Mouse (Mus musculus): Measurements from ENCODE around the gene 2310034C09Rik. TPM values are rescaled to one million over a fixed set of nuclear protein-coding genes. Genes with fewer than 3 reads are reported as not detected.
"Not testable (repeated sequence)": the region's sequence is repeated elsewhere in the genome, so short reads cannot be mapped to it uniquely, and the experiment has no call there.

2310034C09Rik gene
- polyA plus RNA-seq (2014; fragmentation: Nextera tagmentation; extraction: Ambion mirVana), result not detected in 2 replicates

DNA sequence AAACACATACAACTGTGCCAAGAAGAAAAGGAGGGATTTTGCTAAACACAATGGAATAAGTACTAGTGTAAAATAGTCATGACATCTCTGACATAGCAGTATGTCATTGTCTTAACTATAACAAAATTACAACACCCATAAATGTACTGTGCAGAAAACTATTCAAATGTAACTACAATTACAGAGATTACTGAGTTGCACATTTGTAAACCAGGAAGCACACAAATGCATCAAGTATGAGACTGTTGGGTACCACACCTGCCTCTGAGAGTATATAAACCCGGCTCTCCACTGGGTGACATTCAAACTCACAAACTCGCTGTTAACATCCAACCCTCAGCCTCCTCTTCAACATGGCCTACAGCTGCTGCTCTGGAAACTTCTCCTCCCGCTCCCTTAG, at the start of gene 2310034C09Rik:
2310034C09Rik (plus strand) TSS at position 301 of the 400 bp plus-strand sequence.
- not testable (repeated sequence) for H3K4me1 ChIP-seq (ENCODE audit: control insufficient read depth, insufficient read depth, low read length); H3K9ac ChIP-seq (replicated peaks; ENCODE audit: low read depth, low read length); H3K27ac ChIP-seq (ENCODE audit: low read length); ATAC-seq (ENCODE audit: insufficient number of reproducible peaks, insufficient read depth, low FRiP score, low read depth); H3K4me3 ChIP-seq (ENCODE audit: low read depth, low read length); H3K27me3 ChIP-seq (ENCODE audit: control insufficient read depth, insufficient read depth, low read length); H3K4me2 ChIP-seq (replicated peaks; ENCODE audit: low read depth, low read length); H3K36me3 ChIP-seq (ENCODE audit: control insufficient read depth, insufficient read depth, low read length); H3K9me3 ChIP-seq (ENCODE audit: control insufficient read depth, low read depth, low read length)
- WGBS, result 93% methylated on average over 3 of the region's 3 CpGs

- H3K9ac ChIP-seq (replicated peaks; ENCODE audit: low read depth, low read length), result no peak overlapping the region
- WGBS, result 70% methylated on average over 4 of the region's 4 CpGs
- no peaks in the 10 kb centered on the region for H3K36me3 ChIP-seq (ENCODE audit: control insufficient read depth, insufficient read depth, low read length)
- no peak overlapping the region for H3K27ac ChIP-seq (ENCODE audit: low read length)
- no peaks in the 10 kb centered on the region for H3K27me3 ChIP-seq (ENCODE audit: control insufficient read depth, insufficient read depth, low read length)
- no peaks in the 10 kb centered on the region for H3K4me1 ChIP-seq (ENCODE audit: control insufficient read depth, insufficient read depth, low read length)
- no peak overlapping the region for H3K4me2 ChIP-seq (replicated peaks; ENCODE audit: low read depth, low read length)
- no peak overlapping the region for H3K4me3 ChIP-seq (ENCODE audit: low read depth, low read length)
- no peaks in the 10 kb centered on the region for H3K9me3 ChIP-seq (ENCODE audit: control insufficient read depth, low read depth, low read length)
- no peak for ATAC-seq (ENCODE audit: insufficient number of reproducible peaks, insufficient read depth, low FRiP score, low read depth)
Observed at GRCm38 (mm10) chr16:88710757-88711156, 47.9 kb upstream of the 2310034C09Rik start.

GRCm38 (mm10) chr16:88711245-88711644, 47.4 kb upstream of the 2310034C09Rik start:
- ATAC-seq (ENCODE audit: insufficient number of reproducible peaks, insufficient read depth, low FRiP score, low read depth), result no peak
- H3K27me3 ChIP-seq (ENCODE audit: control insufficient read depth, insufficient read depth, low read length), result no peaks in the 10 kb centered on the region
- no peaks in the 10 kb centered on the region for H3K4me1 ChIP-seq (ENCODE audit: control insufficient read depth, insufficient read depth, low read length)
- no peak overlapping the region for H3K27ac ChIP-seq (ENCODE audit: low read length)
- no peaks in the 10 kb centered on the region for H3K9me3 ChIP-seq (ENCODE audit: control insufficient read depth, low read depth, low read length)
- no peak overlapping the region for H3K9ac ChIP-seq (replicated peaks; ENCODE audit: low read depth, low read length)
- H3K4me3 ChIP-seq (ENCODE audit: low read depth, low read length), result no peak overlapping the region
- no peaks in the 10 kb centered on the region for H3K36me3 ChIP-seq (ENCODE audit: control insufficient read depth, insufficient read depth, low read length)
- H3K4me2 ChIP-seq (replicated peaks; ENCODE audit: low read depth, low read length), result no peak overlapping the region
- WGBS, result 81% methylated on average over 6 of the region's 6 CpGs

- H3K27ac ChIP-seq (ENCODE audit: low read length), result no peak overlapping the region
- H3K4me3 ChIP-seq (ENCODE audit: low read depth, low read length), result no peak overlapping the region
- no peaks in the 10 kb centered on the region for H3K4me1 ChIP-seq (ENCODE audit: control insufficient read depth, insufficient read depth, low read length)
- no peak overlapping the region for H3K4me2 ChIP-seq (replicated peaks; ENCODE audit: low read depth, low read length)
- no peaks in the 10 kb centered on the region for H3K27me3 ChIP-seq (ENCODE audit: control insufficient read depth, insufficient read depth, low read length)
- ATAC-seq (ENCODE audit: insufficient number of reproducible peaks, insufficient read depth, low FRiP score, low read depth), result no peak
- no peaks in the 10 kb centered on the region for H3K9me3 ChIP-seq (ENCODE audit: control insufficient read depth, low read depth, low read length)
- H3K36me3 ChIP-seq (ENCODE audit: control insufficient read depth, insufficient read depth, low read length), result no peaks in the 10 kb centered on the region
- no peak overlapping the region for H3K9ac ChIP-seq (replicated peaks; ENCODE audit: low read depth, low read length)
Observed at GRCm38 (mm10) chr16:88716549-88716948, 42.1 kb upstream of the 2310034C09Rik start.

- 28% methylated on average over 1 of the region's 1 CpGs for WGBS
- Histone ChIP-seq H3K9me3 (ENCODE audit: control insufficient read depth, low read depth, low read length) (no peaks in the 10 kb centered on the region), H3K36me3 (ENCODE audit: control insufficient read depth, insufficient read depth, low read length) (no peaks in the 10 kb centered on the region), H3K27me3 (ENCODE audit: control insufficient read depth, insufficient read depth, low read length) (no peaks in the 10 kb centered on the region), H3K27ac (ENCODE audit: low read length) (no peak overlapping the region), H3K4me1 (ENCODE audit: control insufficient read depth, insufficient read depth, low read length) (no peaks in the 10 kb centered on the region), H3K4me2 (replicated peaks; ENCODE audit: low read depth, low read length) (no peak overlapping the region), H3K4me3 (ENCODE audit: low read depth, low read length) (no peak overlapping the region), H3K9ac (replicated peaks; ENCODE audit: low read depth, low read length) (no peak overlapping the region)
- no peak for ATAC-seq (ENCODE audit: insufficient number of reproducible peaks, insufficient read depth, low FRiP score, low read depth)
Observed at GRCm38 (mm10) chr16:88720031-88720430, 38.6 kb upstream of the 2310034C09Rik start.

GRCm38 (mm10) chr16:88728812-88729275, 29.8 kb upstream of the 2310034C09Rik start, which contains the start of gene Krtap13-1:
Krtap13-1 (plus strand) TSS chr16:88728862.
- WGBS, result 79% methylated on average over 4 of the region's 4 CpGs
- H3K4me2 ChIP-seq (replicated peaks; ENCODE audit: low read depth, low read length), result no peak within 1 kb of the TSS
- no peaks in the 10 kb centered on the region for H3K36me3 ChIP-seq (ENCODE audit: control insufficient read depth, insufficient read depth, low read length)
- no peak for ATAC-seq (ENCODE audit: insufficient number of reproducible peaks, insufficient read depth, low FRiP score, low read depth)
- H3K27me3 ChIP-seq (ENCODE audit: control insufficient read depth, insufficient read depth, low read length), result no peaks in the 10 kb centered on the region
- H3K4me1 ChIP-seq (ENCODE audit: control insufficient read depth, insufficient read depth, low read length), result no peaks in the 10 kb centered on the region
- no peak within 1 kb of the TSS for H3K9ac ChIP-seq (replicated peaks; ENCODE audit: low read depth, low read length)
- H3K4me3 ChIP-seq (ENCODE audit: low read depth, low read length), result no peak within 1 kb of the TSS
- H3K27ac ChIP-seq (ENCODE audit: low read length), result no peak within 1 kb of the TSS
- H3K9me3 ChIP-seq (ENCODE audit: control insufficient read depth, low read depth, low read length), result no peaks in the 10 kb centered on the region

GRCm38 (mm10) chr16:88735391-88735790, 23.3 kb upstream of the 2310034C09Rik start:
- Histone ChIP-seq H3K27me3 (ENCODE audit: control insufficient read depth, insufficient read depth, low read length) (no peaks in the 10 kb centered on the region), H3K27ac (ENCODE audit: low read length) (no peak overlapping the region), H3K4me1 (ENCODE audit: control insufficient read depth, insufficient read depth, low read length) (no peaks in the 10 kb centered on the region), H3K4me2 (replicated peaks; ENCODE audit: low read depth, low read length) (no peak overlapping the region), H3K36me3 (ENCODE audit: control insufficient read depth, insufficient read depth, low read length) (no peaks in the 10 kb centered on the region), H3K9me3 (ENCODE audit: control insufficient read depth, low read depth, low read length) (no peaks in the 10 kb centered on the region), H3K9ac (replicated peaks; ENCODE audit: low read depth, low read length) (no peak overlapping the region), H3K4me3 (ENCODE audit: low read depth, low read length) (no peak overlapping the region)
- WGBS, result 49% methylated on average over 2 of the region's 2 CpGs
- no peak for ATAC-seq (ENCODE audit: insufficient number of reproducible peaks, insufficient read depth, low FRiP score, low read depth)

DNA sequence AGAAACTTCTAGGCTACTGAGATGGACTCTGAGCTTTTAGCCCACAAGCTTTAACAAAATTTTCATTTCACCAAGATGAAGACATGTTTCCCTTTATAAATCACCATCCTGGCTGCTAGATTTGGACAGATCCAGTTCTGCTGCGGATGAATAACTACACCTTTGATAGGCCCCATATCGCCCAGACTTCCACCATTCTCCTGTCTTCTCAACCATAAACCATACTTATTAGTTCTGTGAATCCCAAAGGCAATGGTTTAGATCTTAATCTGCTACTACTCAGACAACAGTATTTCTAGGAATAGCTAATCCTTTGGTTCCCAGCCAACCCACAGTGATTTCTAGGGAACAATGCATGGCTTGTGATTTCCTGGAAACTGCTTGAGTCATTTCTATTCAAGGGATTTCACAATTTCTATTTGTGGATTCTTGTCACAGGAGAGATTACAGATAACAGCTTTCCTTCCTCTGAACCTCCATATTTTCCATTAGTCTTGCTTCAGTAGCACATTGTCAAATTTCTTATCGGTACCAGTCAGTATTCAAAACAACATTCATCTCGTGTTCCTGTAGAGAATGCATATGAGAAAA, 13.8 kb upstream of the 2310034C09Rik start:
- WGBS, result 81% methylated on average over 4 of the region's 4 CpGs
- no peak overlapping the region for H3K27ac ChIP-seq (ENCODE audit: low read length)
- no peak overlapping the region for H3K9ac ChIP-seq (replicated peaks; ENCODE audit: low read depth, low read length)
- no peaks in the 10 kb centered on the region for H3K4me1 ChIP-seq (ENCODE audit: control insufficient read depth, insufficient read depth, low read length)
- no peaks in the 10 kb centered on the region for H3K9me3 ChIP-seq (ENCODE audit: control insufficient read depth, low read depth, low read length)
- H3K36me3 ChIP-seq (ENCODE audit: control insufficient read depth, insufficient read depth, low read length), result no peaks in the 10 kb centered on the region
- H3K27me3 ChIP-seq (ENCODE audit: control insufficient read depth, insufficient read depth, low read length), result no peaks in the 10 kb centered on the region
- H3K4me2 ChIP-seq (replicated peaks; ENCODE audit: low read depth, low read length), result no peak overlapping the region
- no peak overlapping the region for H3K4me3 ChIP-seq (ENCODE audit: low read depth, low read length)
- no peak for ATAC-seq (ENCODE audit: insufficient number of reproducible peaks, insufficient read depth, low FRiP score, low read depth)

GRCm38 (mm10) chr16:88747943-88748342, 10.7 kb upstream of the 2310034C09Rik start:
- Histone ChIP-seq H3K4me3 (ENCODE audit: low read depth, low read length) (no peak overlapping the region), H3K36me3 (ENCODE audit: control insufficient read depth, insufficient read depth, low read length) (no peaks in the 10 kb centered on the region), H3K9me3 (ENCODE audit: control insufficient read depth, low read depth, low read length) (no peaks in the 10 kb centered on the region), H3K9ac (replicated peaks; ENCODE audit: low read depth, low read length) (no peak overlapping the region), H3K4me1 (ENCODE audit: control insufficient read depth, insufficient read depth, low read length) (no peaks in the 10 kb centered on the region), H3K27me3 (ENCODE audit: control insufficient read depth, insufficient read depth, low read length) (no peaks in the 10 kb centered on the region), H3K4me2 (replicated peaks; ENCODE audit: low read depth, low read length) (no peak overlapping the region), H3K27ac (ENCODE audit: low read length) (no peak overlapping the region)
- WGBS, result 78% methylated on average over 4 of the region's 4 CpGs
- no peak for ATAC-seq (ENCODE audit: insufficient number of reproducible peaks, insufficient read depth, low FRiP score, low read depth)
